Mouse (Mus musculus) MEL (cell line): ENCODE measurements around the gene Myocd. TPM values are rescaled to one million over a fixed set of nuclear protein-coding genes. Genes with fewer than 3 reads are reported as not detected.

Experiments used
- DNase-seq: peaks from one replicate; pipeline ENCODE4 v3.0.0; 2011; ENCODE audit warnings: low read depth, low spot score
- H3K27ac ChIP-seq: 2 replicates; pipeline ENCODE4 v1.5.1; 2012; ENCODE audit warnings: low read depth, mild to moderate bottlenecking, control low read depth, low read length, moderate library complexity; ENCODE audit not compliant: control insufficient read depth
- H3K27me3 ChIP-seq, 2 experiments: fragments of 150-350 bp in 1 of 2; sonication (generic) in 1 of 2; 2 replicates each; pipeline ENCODE4 v1.6.1; 2012; ENCODE audit warnings: low read length in 2 of 2, mild to moderate bottlenecking in 2 of 2, improper control_type of control experiment in 1 of 2, moderate library complexity in 1 of 2; ENCODE audit not compliant: insufficient read depth in 2 of 2, control insufficient read depth in 1 of 2
- H3K36me3 ChIP-seq, 2 experiments: 2 replicates each; pipeline ENCODE4 v1.6.1; 2012 to 2014; ENCODE audit warnings: low read length in 2 of 2, improper control_type of control experiment in 1 of 2, inconsistent platforms in 1 of 2, mild to moderate bottlenecking in 1 of 2; ENCODE audit not compliant: insufficient read depth in 2 of 2, control insufficient read depth in 1 of 2
- H3K4me1 ChIP-seq, 2 experiments: fragments of 150-350 bp in 1 of 2; sonication (generic) in 1 of 2; 2 replicates each; pipeline ENCODE4 v1.6.1; 2012; ENCODE audit warnings: low read length in 2 of 2, improper control_type of control experiment in 1 of 2, mild to moderate bottlenecking in 1 of 2; ENCODE audit not compliant: insufficient read depth in 2 of 2, control insufficient read depth in 1 of 2
- H3K4me3 ChIP-seq, 2 experiments: fragments of 150-350 bp in 1 of 2; sonication (generic) in 1 of 2; 2 replicates each; pipeline ENCODE4 v1.5.1; 2012; ENCODE audit warnings: low read depth in 2 of 2, low read length in 2 of 2, mild to moderate bottlenecking in 2 of 2, moderate library complexity in 2 of 2, control low read depth in 1 of 2, improper control_type of control experiment in 1 of 2; ENCODE audit not compliant: control insufficient read depth in 1 of 2, insufficient read depth in 1 of 2
- H3K79me2 ChIP-seq: 2 replicates; pipeline ENCODE4 v1.6.1; 2012; ENCODE audit warnings: mild to moderate bottlenecking, low read length, moderate library complexity; ENCODE audit not compliant: control insufficient read depth, poor library complexity, insufficient read depth
- H3K9ac ChIP-seq: 2 replicates; pipeline ENCODE4 v1.6.1; 2012; ENCODE audit warnings: low read depth, mild to moderate bottlenecking, control low read depth, low read length, moderate library complexity; ENCODE audit not compliant: control insufficient read depth, poor library complexity, severe bottlenecking
- H3K9me3 ChIP-seq: fragments of 150-350 bp; sonication (generic); replicated peaks from 2 replicates; pipeline ENCODE4 v1.6.1; 2012; ENCODE audit warnings: mild to moderate bottlenecking, low read length, improper control_type of control experiment, moderate library complexity; ENCODE audit not compliant: insufficient read depth
- BHLHE40 ChIP-seq: IDR thresholded peaks from 2 replicates; pipeline ENCODE4 v1.6.1; 2012; ENCODE audit warnings: low read depth, mild to moderate bottlenecking, inconsistent platforms, low read length, improper control_type of control experiment, borderline replicate concordance
- CHD1 ChIP-seq: IDR thresholded peaks from 2 replicates; pipeline ENCODE4 v1.6.1; 2012; ENCODE audit warnings: low read depth, mild to moderate bottlenecking, inconsistent platforms, low read length, improper control_type of control experiment
- GABPA ChIP-seq: IDR thresholded peaks from 2 replicates; pipeline ENCODE4 v1.6.1; 2012; ENCODE audit warnings: low read depth, mild to moderate bottlenecking, inconsistent platforms, low read length, improper control_type of control experiment, moderate library complexity
- GATA1 ChIP-seq: IDR thresholded peaks from 2 replicates; pipeline ENCODE4 v1.6.1; 2011; ENCODE audit warnings: low read depth, low read length, improper control_type of control experiment
- HCFC1 ChIP-seq: IDR thresholded peaks from 2 replicates; pipeline ENCODE4 v1.6.1; 2012; ENCODE audit warnings: low read depth, mild to moderate bottlenecking, inconsistent platforms, low read length, improper control_type of control experiment, moderate library complexity
- JUND ChIP-seq: IDR thresholded peaks from 2 replicates; pipeline ENCODE4 v1.6.1; 2011; ENCODE audit warnings: low read depth, mild to moderate bottlenecking, improper control_type of control experiment, low read length
- KAT2A ChIP-seq: conservative IDR thresholded peaks from 2 replicates; pipeline ENCODE4 v1.6.1; 2012; ENCODE audit warnings: low read depth, low read length, improper control_type of control experiment, inconsistent platforms
- MAFK ChIP-seq: IDR thresholded peaks from 2 replicates; pipeline ENCODE4 v1.6.1; 2011; ENCODE audit warnings: low read depth, mild to moderate bottlenecking, low read length, improper control_type of control experiment, borderline replicate concordance
- MAX ChIP-seq: IDR thresholded peaks from 2 replicates; pipeline ENCODE4 v1.6.1; 2011; ENCODE audit warnings: low read length, improper control_type of control experiment
- MAZ ChIP-seq: IDR thresholded peaks from 2 replicates; pipeline ENCODE4 v1.6.1; 2012; ENCODE audit warnings: low read depth, mild to moderate bottlenecking, inconsistent platforms, low read length, improper control_type of control experiment
- MXI1 ChIP-seq: IDR thresholded peaks from 2 replicates; pipeline ENCODE4 v1.6.1; 2011; ENCODE audit warnings: mild to moderate bottlenecking, low read depth, low read length, improper control_type of control experiment
- MYC ChIP-seq: IDR thresholded peaks from 2 replicates; pipeline ENCODE4 v1.6.1; 2011; ENCODE audit warnings: low read depth, mild to moderate bottlenecking, low read length, improper control_type of control experiment, moderate library complexity
- NELFE ChIP-seq: IDR thresholded peaks from 2 replicates; pipeline ENCODE4 v1.6.1; 2011; ENCODE audit warnings: low read depth, low read length, improper control_type of control experiment
- RCOR1 ChIP-seq: IDR thresholded peaks from 2 replicates; pipeline ENCODE4 v1.6.1; 2012; ENCODE audit warnings: low read depth, mild to moderate bottlenecking, inconsistent platforms, low read length, improper control_type of control experiment
- SIN3A ChIP-seq: IDR thresholded peaks from 2 replicates; pipeline ENCODE4 v1.6.1; 2012; ENCODE audit warnings: low read length, improper control_type of control experiment, inconsistent platforms
- TAL1 ChIP-seq: IDR thresholded peaks from 2 replicates; pipeline ENCODE4 v1.6.1; 2012; ENCODE audit warnings: mild to moderate bottlenecking, inconsistent platforms, low read length, moderate library complexity, mixed read lengths
- TBP ChIP-seq: IDR thresholded peaks from 2 replicates; pipeline ENCODE4 v1.8.0; 2011; ENCODE audit warnings: low read depth, low read length, improper control_type of control experiment
- TCF12 ChIP-seq: IDR thresholded peaks from 2 replicates; pipeline ENCODE4 v1.6.1; 2014; ENCODE audit warnings: low read depth, mild to moderate bottlenecking, inconsistent platforms, low read length, improper control_type of control experiment, moderate library complexity
- UBTF ChIP-seq: IDR thresholded peaks from 2 replicates; pipeline ENCODE4 v1.6.1; 2012; ENCODE audit warnings: low read depth, mild to moderate bottlenecking, inconsistent platforms, low read length, improper control_type of control experiment, moderate library complexity, borderline replicate concordance; ENCODE audit not compliant: insufficient read depth
- USF1 ChIP-seq: IDR thresholded peaks from 2 replicates; pipeline ENCODE4 v1.6.1; 2014; ENCODE audit warnings: low read depth, mild to moderate bottlenecking, inconsistent platforms, low read length, improper control_type of control experiment, moderate library complexity
- USF2 ChIP-seq, 2 experiments: IDR thresholded peaks; 2 replicates each; pipeline ENCODE4 v1.6.1; 2011 to 2012; ENCODE audit warnings: improper control_type of control experiment in 2 of 2, low read length in 2 of 2, borderline replicate concordance in 1 of 2, inconsistent platforms in 1 of 2, low read depth in 1 of 2, mild to moderate bottlenecking in 1 of 2; ENCODE audit not compliant: insufficient read depth in 1 of 2
- ZC3H11A ChIP-seq: IDR thresholded peaks from 2 replicates; pipeline ENCODE4 v1.6.1; 2012; ENCODE audit warnings: low read depth, mild to moderate bottlenecking, inconsistent platforms, low read length, improper control_type of control experiment
- polyA plus RNA-seq, 2 experiments: library from polyadenylated mRNA; stranded (reverse) in 1 of 2; unstranded in 1 of 2; fragments of >175 nt in 1 of 2; fragments of >200 nt in 1 of 2; gene quantifications; 2 replicates each; pipeline versions ENCODE4 v1.2.1 to v1.2.4; 2012; ENCODE audit warnings: low replicate concordance in 2 of 2, low read depth in 1 of 2; ENCODE audit not compliant: insufficient read length in 2 of 2, insufficient read depth in 1 of 2, missing spikeins in 1 of 2
- total RNA-seq: library from RNA; depleted of rRNA; stranded (reverse); fragments of 300-350 nt; gene quantifications from 2 replicates; pipeline ENCODE4 v1.2.3, GENCODE M21; 2012

Myocd gene
- total and polyA plus RNA-seq, 3 experiments, result not detected

GRCm38 (mm10) chr11:65203020-65203419, 66.8 kb downstream of the Myocd start:
- Histone ChIP-seq H3K79me2 (no peaks in the 10 kb centered on the region), H3K27ac (no peak overlapping the region), H3K36me3 (no peaks in the 10 kb centered on the region), H3K4me3 (no peak overlapping the region), H3K4me1 (no peaks in the 10 kb centered on the region), H3K9ac (no peak overlapping the region)
- DNase-seq, result no peak
- TF ChIP-seq KAT2A (no peak), MXI1 (no peak), MAX (no peak), HCFC1 (no peak), TBP (no peak), MAZ (no peak), RCOR1 (no peak), TCF12 (no peak)
- TF ChIP-seq, all 39 proteins: peak for 0
- H3K9me3 ChIP-seq, result no peaks in the 10 kb centered on the region
- no peaks in the 10 kb centered on the region for H3K27me3 ChIP-seq

- Histone ChIP-seq H3K4me1 (no peaks in the 10 kb centered on the region), H3K27ac (no peak overlapping the region), H3K4me3 (no peak overlapping the region)
- DNase-seq, result no peak
- no peak for TF ChIP-seq MYC
- TF ChIP-seq MAFK, result no peak
- no peak for TF ChIP-seq TBP
- no peak for TF ChIP-seq UBTF
- no peak for TF ChIP-seq USF1
- TF ChIP-seq JUND, result no peak
- TF ChIP-seq MAX, result no peak
- no peak for TF ChIP-seq CHD1
- TF ChIP-seq GATA1, result no peak
- no peak for TF ChIP-seq GABPA
- no peak for TF ChIP-seq RCOR1
- TF ChIP-seq BHLHE40, result no peak
- TF ChIP-seq USF2 (IDR thresholded peaks at IDR 0.05; ENCODE audit: borderline replicate concordance in 1 of 2, insufficient read depth in 1 of 2, low read depth in 1 of 2, low read length in 2 of 2), result no peak
- no peak for TF ChIP-seq ZC3H11A
- TF ChIP-seq TAL1, result no peak
- TF ChIP-seq SIN3A, result no peak
- TF ChIP-seq MAZ, result no peak
- TF ChIP-seq TCF12, result no peak
- TF ChIP-seq NELFE, result no peak
- no peak for TF ChIP-seq HCFC1
- TF ChIP-seq, all 39 proteins: peak for 0
- Histone ChIP-seq H3K27me3 (no peaks in the 10 kb centered on the region), H3K9me3 (no peaks in the 10 kb centered on the region), H3K36me3 (no peaks in the 10 kb centered on the region), H3K79me2 (no peaks in the 10 kb centered on the region), H3K9ac (no peak overlapping the region)
These were observed 67.6 kb downstream of the Myocd start for GRCm38 (mm10) chr11:65202236-65202635.
